Mouse (Mus musculus): Measurements from ENCODE around the gene Slc24a3.

- TF ChIP-seq POLR2A (IDR thresholded peaks at IDR 0.05; ENCODE audit: extremely low read depth, insufficient read depth, low read length) (no peak), CTCF (IDR thresholded peaks at IDR 0.05; ENCODE audit: low read depth, low read length) (no peak)
These were observed 464.2 kb downstream of the Slc24a3 start for GRCm38 (mm10) chr2:145631799-145632174.

All from liver, adult 2 months (tissue).